Mouse (Mus musculus) gastrocnemius, postnatal 36 days (tissue): ENCODE results near the gene Plk5. TPM values are rescaled to one million over a fixed set of nuclear protein-coding genes. Genes with fewer than 3 reads are reported as not detected.

Source experiments
- DNase-seq, 2 experiments: peaks; one replicate each; pipeline ENCODE4 v3.0.0; 2022
- intact Hi-C: fragments of 180-260 bp; cut with DNase I; formaldehyde crosslinking; loops from one replicate; pipeline ENCODE4 v1.15.1; 2025
- total RNA-seq, 2 experiments: library from RNA; stranded (reverse); gene quantifications; 2 replicates each; pipeline ENCODE4 v1.2.3; 2021

Gene Plk5
- total RNA-seq, 2 experiments from 2014 or later: 0.15 to 0.20 TPM

- intact Hi-C loops: no loop called here
- no peak for DNase-seq
These were observed 29.8 kb downstream of the Plk5 start for GRCm38 (mm10) chr10:80385811-80386734.

GRCm38 (mm10) chr10:80386735-80387471, 30.6 kb downstream of the Plk5 start:
- intact Hi-C loops: no loop called here

GRCm38 (mm10) chr10:80387522-80387959, 31.3 kb downstream of the Plk5 start, which contains the start of gene Mex3d:
Gene Mex3d (minus strand): TSS chr10:80387659.
- intact Hi-C loops: no loop called here

More at GRCm38 (mm10) chr10:80386735-80387471, 30.6 kb downstream of the Plk5 start:
- no peak for DNase-seq

GRCm38 (mm10) chr10:80388731-80389130, 32.5 kb downstream of the Plk5 start:
- DNase-seq: no peak
- intact Hi-C loops: no loop called here

More at GRCm38 (mm10) chr10:80387522-80387959, 31.3 kb downstream of the Plk5 start, which contains the start of gene Mex3d:
- peak; percentile 76 to 88 for DNase-seq

DNA sequence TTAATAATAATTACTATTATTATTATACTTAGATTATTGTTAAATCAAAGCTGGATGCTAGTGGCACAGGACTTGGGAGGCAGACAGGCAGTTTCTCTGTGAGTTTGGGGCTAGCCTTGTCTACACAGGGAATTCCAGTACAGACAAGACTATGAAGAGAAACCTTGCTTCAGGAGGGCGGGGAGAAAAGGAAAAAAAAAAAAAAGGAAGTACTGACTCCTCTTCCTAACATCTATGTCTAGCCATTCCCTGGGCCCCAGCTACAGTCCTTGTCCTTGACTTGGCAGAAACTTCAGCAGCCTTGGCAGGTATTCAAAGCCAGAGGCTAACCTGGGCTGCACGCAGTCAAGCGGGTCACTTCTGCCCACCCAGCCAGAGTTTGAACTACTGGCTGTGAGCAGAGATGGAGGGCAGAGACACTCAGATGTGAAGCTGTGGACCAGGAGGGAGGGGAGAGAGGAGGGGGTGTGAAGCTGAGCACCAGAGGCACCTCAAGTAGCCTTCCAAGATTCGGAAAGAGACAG, 33.0 kb downstream of the Plk5 start:
- DNase-seq: no peak
- intact Hi-C loops: no loop called here

DNA sequence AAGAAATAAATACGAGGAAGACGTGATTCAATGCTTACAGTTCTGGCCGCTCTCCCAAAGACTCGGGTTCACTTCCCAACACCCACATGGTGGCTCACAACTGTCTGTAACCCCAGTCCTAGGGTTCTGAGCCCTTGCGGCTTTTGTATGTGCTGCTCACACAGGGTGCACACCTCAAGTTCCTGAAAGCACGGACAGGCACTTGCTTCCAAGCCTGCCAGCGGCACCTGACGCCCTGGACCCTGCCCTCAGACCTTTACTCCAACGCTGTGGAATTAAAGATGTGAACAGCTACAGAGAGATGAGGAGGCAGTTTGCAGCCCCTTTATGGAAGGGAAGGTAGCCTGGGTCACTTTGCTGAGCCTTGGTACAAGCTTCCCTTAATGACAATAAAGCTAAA, 34.4 kb downstream of the Plk5 start:
- intact Hi-C loops: no loop called here
- no peak for DNase-seq

GRCm38 (mm10) chr10:80392687-80393086, 36.4 kb downstream of the Plk5 start:
- DNase-seq: no peak
- intact Hi-C loops: no loop called here

GRCm38 (mm10) chr10:80395025-80395627, 38.9 kb downstream of the Plk5 start:
- intact Hi-C loops: no loop called here
- DNase-seq: no peak

DNA sequence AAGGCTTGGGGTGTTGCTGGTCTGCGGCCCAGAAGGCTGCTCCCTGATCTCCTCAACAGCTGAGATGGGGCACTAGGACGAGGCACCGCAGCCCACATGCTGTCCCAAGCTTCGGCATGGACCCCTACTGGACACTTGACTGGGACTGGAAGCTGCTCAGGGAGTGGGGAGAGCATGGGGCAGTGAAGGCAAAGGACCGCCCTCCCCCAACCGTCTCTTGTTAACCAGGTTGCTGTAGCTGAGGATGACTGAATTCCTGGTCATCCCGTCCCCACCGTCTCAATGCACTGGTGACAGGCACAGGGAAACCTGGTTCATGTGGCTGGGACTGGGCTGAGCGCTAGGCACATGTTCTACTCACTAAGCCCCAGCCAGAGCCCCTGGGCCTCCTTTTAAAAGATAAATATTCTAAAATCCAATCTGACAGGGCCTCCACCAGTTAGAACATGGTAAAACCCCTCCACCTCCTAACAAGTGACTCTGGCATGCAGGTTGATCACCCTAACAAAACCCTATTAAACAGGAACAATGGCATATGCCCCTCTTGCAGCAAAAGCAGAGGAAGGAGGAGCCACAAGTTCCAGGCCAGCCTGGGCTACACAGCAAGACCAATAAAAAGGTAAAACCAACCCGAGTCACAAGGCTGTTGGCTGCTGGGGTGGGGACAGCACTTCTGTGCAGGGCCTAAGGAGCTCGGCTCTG, 40.7 kb downstream of the Plk5 start:
- intact Hi-C loops: no loop called here
- DNase-seq: no peak

DNA sequence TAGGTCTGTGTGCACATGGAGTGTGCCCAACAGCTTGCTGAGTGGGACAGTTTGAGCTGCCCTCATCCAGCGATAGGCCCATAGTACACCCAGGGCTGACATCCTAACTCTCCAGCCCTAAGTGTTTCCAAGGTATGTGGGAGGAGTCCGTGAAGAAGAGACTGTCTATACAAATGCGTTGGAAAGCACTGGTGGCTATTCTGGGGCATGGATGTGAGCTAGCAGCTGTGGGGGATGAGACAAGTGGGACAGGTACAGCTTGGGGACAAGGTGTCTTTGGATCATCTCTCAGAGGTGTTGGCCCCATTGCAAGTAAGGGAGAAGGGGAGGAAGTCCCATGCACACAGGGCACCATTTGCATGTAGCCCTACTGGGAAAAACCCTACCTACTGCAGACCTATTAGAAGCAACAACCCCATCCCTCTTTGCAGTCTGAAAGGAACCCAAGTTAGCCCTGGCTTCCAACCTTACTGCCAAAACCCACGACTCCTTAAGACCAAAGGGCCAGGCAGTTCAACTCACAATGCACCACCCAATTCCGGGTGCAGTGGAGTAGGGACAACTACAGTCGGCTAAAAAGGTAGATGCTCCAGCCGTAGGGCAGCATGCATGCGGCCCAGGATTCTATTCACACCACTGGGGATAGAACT, 41.4 kb downstream of the Plk5 start:
- no peak for DNase-seq
- intact Hi-C loops: no loop called here

- intact Hi-C loops: no loop called here
- no peak for DNase-seq
These were observed 41.9 kb downstream of the Plk5 start for GRCm38 (mm10) chr10:80398174-80398535.

- peak; percentile 98 to 99 for DNase-seq
- intact Hi-C loops: no loop called here
These were observed 42.5 kb downstream of the Plk5 start for GRCm38 (mm10) chr10:80398719-80399190.

DNA sequence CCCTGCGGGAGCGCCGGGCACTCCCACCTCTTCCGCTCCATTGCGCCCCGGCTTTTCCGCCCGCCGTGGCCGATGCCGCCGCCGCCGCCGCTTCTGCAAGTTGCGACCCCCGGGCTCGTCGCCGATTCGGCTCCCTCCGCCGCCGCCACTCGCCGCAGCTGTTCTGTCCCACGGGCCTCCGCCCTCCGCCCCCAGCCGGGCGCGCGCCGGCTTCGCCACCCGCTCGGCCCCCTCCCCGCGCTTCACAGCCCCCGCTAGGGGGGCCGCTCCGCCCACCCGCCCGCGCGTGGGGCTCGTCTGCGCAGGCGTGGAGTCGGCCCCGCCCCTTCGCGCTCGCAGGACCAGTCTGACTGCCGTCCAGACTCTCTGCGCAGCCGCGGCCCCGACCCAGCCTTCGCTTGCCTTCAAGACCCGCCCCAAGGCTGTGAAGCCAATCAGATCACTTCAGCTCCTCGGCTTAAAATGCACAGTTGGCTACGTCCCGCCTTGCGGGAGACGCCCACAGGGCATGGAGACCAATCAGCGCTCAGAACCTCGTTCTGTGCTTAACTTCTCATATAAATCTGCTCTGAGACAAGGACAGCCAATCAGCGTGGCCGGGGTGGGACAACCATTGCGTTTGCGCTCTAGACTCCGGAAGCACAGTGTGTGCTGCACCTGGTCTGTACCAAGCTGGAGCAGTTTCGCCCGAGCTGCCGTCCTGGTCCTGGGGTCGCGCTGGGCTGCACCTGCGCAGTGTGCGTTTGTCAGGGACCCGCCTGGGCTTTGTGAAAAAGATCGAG, 43.1 kb downstream of the Plk5 start, which contains the start of gene Mbd3:
Mbd3 (minus strand) TSS at position 360 of the 782 bp plus-strand sequence.
- intact Hi-C loops: no loop called here
- peak; percentile 99 for DNase-seq

DNA sequence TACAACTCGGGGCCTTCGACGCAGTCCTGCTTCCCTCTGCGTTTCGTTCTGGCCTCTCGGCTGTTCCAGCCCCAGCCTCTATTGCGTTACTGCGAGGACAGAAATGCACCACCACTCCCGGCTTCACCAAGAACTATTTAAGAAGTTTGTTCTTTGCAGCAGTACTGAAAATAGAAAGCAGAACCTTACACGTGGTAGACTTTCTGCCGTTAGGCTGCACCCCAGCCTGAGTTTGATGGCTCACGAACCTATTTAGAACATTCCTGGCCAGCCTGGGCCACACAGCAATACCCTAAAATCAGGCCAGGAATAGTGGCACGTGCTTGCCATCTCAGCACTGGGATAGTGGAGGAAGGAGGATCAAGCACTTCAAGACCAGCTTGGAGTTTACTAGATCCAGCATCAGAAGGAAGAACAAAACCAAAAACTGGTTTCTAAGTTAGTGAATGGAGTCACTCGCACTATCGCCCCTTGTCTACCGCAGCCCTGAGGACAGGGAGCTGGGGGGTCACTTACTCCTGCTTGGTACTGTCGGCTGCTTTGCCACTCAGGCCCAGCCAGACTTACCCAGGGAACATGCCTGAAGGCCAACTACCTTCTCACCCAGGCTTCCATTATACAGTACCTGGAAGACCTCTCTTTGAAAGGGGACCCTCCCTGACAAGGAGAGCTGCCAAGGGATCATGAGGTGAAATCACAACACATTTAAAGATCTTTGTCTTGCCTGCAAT, 43.9 kb downstream of the Plk5 start:
- intact Hi-C loops: no loop called here
- DNase-seq: no peak

DNA sequence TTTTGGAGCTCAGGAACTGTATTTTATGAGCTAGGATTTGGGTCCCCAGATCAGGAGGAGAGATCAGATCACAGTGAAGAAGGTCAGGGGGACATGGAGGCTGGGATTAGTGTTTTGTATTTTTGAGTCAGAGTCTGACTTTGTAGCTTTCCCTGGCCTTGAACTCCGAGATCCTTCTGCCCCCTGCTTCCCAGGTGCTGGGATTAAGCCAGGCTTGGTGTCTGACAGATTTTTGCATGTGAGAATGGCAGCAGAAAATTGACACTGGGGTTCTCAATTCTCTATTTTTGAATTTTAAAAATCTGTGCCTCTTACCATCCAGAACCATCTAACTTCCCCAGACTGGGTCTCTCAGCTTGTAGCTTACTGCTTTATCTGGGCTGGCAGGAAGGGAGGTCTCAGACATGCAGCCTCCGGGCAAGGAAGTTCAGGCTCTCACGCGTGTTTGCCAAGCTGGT, 44.5 kb downstream of the Plk5 start:
- intact Hi-C loops: no loop called here
- DNase-seq: no peak

- DNase-seq: no peak
- intact Hi-C loops: no loop called here
These were observed 46.9 kb downstream of the Plk5 start for GRCm38 (mm10) chr10:80403044-80403692.

GRCm38 (mm10) chr10:80405481-80406173, 49.4 kb downstream of the Plk5 start:
- DNase-seq: no peak
- intact Hi-C loops: no loop called here
